Mouse (Mus musculus): Measurements from ENCODE around the gene Abcb8. TPM values are rescaled to one million over a fixed set of nuclear protein-coding genes. Genes with fewer than 3 reads are reported as not detected.
"Not testable (repeated sequence)": the region's sequence is repeated elsewhere in the genome, so short reads cannot be mapped to it uniquely, and the experiment has no call there.

Gene Abcb8
- total RNA-seq, 2 experiments from 2014 or later = 76.4 to 88.2 TPM

DNA sequence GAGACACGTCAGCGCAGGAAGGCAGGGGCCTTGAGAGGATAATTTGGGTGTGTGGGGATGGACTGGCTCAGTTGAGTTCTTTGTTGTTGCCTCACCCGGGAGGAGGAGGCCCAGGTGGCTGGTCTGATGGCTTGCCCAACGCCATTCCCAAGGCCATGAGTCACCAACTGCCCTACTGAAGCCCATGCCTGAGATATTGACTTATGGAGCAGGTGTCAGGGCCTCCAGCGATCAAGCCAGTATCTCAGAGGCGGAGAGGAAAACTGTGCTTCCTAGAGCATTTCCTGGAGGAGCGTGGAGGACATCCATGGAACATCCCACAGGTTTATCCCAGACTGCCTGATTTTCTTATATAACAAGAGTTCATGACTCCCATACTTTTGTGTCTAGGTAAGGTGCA lies 739 bp upstream of the Abcb8 start:
- no peak for DNase-seq (ENCODE audit: low spot score in 2 of 2)

DNA sequence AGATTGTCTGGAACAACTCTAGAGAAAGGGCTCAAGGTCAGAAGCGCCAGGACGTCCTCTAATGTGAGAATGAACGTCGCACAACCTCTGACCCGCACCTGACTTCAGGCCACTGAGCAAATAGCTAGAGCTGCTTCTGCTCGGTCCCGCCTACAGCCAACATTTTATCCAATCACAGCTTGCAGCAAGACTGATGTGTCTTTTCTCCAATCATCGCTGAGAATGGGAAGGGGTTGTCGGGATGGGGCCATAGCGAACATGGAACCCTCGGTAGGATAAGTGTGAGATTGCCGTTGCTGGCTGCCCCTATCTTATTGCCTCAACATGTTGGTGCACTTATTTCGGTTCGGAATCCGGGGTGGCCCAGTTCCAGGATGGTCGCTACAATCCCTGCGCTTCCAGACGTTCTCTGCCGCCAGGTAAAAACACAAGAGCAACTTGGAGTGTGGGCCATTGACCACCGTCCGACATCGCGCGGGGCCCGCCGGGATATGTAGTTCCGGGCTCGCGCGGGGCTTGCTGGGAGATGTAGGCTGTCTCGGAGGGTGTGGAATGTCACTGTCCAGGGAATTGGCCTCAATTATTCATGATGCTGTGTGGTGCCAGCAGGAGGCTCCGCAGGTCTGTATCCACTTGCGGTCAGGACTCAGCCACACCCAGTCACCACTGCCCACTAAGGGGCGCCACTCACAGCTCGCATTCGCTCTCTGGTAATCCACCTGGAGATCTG lies 867 bp downstream of the Abcb8 start:
- peak; percentile 86 to 91 for DNase-seq (ENCODE audit: low spot score in 2 of 2)

DNA sequence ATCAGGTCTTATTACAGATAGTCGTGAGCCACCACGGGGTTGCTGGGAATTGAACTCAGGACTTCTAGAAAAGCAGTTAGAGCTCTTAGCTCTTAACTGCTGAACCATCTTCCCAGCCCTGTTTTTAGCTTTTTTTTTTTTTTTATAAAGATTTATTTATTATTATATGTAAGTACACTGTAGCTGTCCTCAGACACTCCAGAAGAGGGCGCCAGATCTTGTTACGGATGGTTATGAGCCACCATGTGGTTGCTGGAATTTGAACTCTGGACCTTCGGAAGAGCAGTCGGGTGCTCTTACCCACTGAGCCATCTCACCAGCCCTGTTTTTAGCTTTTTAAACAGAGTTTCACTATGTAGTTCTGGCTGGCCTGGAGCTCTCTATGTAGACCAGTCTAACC lies 2.8 kb downstream of the Abcb8 start:
- not testable (repeated sequence) for DNase-seq (ENCODE audit: low spot score in 2 of 2)

DNA sequence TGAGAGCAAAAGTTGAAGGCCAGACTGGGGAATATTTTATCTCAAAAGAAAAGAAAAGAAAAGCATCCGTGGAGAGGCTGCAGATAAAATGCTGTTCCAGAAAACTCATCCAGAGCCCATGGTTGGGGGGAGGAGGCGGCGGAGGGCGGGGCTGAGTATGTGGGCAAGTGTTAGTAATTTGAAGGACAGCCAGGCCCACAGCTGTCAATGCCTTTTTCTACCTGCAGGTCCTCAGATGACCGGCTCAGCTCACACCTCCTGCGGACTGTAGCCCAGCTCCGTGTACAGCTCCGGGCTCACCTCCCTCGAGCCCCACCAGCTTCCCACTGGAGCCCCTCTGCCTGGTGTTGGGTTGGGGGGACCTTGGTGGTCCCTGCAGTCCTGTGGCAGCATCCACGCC lies 6.2 kb downstream of the Abcb8 start:
- no peak for DNase-seq (ENCODE audit: low spot score in 2 of 2)

DNA sequence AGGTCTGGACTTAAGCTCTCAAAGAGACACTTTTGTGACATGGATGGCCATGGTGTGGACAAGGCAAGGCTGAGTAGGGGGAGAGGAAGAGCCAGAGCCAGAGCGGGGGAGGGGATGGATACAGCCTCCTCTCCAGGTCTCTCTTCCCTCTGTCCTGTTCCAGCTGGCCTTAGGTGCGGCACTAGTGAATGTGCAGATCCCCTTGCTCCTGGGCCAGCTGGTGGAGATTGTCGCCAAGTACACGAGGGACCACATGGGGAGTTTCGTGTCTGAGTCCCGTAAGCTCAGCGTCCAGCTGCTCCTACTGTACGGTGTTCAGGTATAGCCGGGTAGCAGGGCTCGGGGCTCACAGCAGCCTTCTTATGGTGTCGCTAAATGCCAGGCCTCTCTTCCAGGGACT lies 6.9 kb downstream of the Abcb8 start:
- no peak for DNase-seq (ENCODE audit: low spot score in 2 of 2)

DNA sequence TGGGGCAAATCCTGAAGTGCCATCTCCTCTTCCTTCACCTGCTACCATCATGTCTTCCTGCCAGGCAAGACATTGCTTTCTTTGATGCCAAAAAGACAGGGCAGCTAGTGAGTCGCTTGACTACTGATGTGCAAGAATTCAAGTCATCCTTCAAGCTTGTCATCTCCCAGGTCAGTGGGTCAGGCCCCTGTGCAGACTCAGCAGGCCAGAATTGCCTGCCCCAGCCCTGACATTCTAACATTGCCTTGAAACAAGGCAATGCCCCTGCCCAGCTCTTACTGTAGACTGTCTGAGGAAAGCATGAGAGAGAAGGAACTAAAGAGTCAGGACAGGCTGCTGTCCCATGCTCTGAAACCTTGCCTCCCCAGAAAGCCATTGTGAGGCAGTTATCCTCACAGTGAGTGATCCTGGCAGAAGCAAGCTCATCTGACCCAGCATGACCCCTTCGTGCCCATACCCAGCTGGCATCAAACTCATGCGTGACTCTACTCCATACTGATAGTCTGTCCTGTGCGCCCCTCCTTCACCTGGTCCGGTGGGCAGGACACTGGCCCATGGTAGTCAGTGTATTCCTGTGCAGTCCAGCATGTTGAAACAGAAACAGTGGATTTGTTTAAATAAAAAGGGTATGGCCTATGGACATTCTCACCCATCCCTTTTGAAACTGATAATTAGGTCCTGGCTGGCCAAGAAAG lies 7.6 kb downstream of the Abcb8 start:
- DNase-seq (ENCODE audit: low spot score in 2 of 2) = no peak

DNA sequence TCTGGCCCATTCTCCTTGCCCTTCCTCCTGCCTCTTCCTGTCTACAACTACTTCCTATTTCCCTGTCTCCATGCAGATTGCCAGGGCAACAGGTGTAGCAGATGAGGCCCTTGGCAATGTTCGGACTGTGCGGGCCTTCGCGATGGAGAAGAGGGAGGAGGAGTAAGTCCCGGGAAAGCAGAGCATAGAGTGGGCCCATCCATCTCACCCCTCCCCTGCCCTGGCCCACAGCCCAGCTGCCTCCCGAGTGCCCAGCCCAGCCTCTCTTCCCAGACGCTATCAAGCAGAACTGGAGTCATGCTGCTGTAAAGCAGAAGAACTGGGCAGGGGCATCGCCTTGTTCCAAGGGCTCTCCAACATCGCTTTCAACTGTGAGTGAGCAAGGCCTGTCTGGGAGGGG lies 8.5 kb downstream of the Abcb8 start:
- DNase-seq (ENCODE audit: low spot score in 2 of 2) = no peak

DNA sequence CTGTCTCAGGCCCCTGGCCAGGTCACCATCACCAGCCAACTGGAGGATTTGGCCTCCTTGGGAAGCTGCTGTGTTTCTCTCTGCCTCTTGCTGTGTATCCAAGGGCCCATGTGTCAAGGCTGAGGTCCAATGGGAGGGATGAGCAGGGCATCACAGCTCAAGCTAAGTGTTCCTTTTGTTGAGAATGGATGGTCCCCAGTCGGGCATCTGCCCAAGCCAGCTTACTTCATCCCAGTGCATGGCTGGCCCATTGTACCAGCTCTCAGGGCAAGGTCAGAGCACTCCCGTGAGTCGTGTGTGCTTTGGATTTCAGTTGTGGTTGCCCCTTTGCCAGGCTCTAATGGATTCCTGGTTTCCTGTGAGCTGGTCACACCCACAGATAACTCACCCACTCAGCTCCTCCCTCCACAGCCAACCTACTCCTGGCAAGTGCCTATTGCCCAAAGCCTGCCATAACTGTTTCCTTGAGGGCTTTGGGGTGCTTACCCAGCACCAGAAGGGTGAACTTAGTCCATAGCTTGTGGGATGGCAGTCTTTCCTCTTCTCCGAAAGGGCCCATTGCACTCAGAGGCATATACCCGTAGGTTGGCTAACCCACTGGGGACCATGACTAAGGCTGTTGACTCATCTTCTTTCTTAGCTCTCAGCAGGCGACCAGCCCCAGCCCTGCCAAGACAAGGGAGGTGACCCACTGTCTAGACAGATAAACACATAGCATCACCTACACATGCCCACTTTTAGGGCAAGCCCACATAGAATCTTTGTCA lies 11.3 kb downstream of the Abcb8 start:
- DNase-seq (ENCODE audit: low spot score in 2 of 2) = no peak

DNA sequence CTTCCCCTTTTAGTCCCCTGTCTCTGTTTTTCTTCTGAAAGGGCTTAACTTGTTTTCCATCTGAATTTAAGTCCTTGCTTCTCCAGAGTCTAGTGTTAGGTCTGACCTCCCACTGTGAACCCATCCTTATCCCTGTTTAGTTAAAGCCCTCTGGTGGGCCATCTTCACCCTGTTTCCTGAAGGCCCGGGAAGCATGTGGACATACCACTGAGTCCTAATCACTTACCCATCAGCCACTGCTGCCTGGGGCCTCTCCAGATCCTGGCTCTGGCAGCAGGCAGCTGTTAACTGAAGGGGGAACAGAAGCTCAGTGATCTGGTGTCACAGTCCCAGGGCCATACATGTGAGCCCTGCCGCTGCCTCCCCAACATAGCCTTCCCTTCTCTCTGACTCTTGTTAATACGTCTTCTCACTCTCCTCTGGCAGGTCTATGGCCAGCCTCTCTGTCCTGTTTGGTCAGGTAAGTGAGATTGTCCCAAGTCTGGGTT lies 12.0 kb downstream of the Abcb8 start:
- no peak for DNase-seq (ENCODE audit: low spot score in 2 of 2)

DNA sequence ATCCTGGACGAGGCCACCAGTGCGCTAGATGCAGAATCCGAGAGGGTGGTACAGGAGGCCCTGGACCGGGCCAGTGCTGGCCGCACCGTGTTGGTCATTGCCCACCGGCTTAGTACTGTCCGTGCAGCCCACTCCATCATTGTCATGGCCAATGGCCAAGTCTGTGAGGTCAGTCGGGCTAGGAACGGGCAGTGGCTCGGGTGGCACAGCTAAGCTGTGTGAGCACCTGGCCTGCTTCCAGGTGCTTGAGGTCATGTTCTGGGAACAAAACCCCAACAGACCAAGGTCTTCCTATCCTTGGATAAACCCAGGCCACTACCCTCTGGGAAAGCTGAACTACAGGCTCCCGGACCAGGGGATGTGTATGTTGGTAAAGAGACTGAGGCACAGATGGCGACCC lies 15.2 kb downstream of the Abcb8 start:
- peak in 1 of 2 experiments; percentile 43 for DNase-seq (ENCODE audit: low spot score in 2 of 2)

DNA sequence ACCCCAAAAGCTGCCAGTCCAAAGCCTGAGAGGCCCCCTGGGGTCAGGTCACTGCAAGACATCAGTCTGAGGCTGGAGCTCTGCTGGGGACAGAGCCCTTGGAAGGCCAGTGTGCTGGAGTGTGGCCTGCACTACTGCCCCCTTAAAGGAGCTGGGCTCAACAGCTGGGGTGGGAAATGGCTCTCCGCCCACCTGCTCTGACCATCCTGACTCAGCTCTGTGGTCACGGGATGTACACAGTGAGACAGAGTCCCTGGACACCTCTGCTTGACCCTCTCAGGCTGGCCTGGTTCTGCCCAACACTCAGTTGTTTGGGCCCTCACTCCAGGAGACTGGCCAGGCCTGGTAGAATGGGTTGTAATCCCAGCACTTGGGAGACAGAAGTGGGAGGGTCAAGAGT lies 16.0 kb downstream of the Abcb8 start:
- DNase-seq (ENCODE audit: low spot score in 2 of 2) = no peak

DNA sequence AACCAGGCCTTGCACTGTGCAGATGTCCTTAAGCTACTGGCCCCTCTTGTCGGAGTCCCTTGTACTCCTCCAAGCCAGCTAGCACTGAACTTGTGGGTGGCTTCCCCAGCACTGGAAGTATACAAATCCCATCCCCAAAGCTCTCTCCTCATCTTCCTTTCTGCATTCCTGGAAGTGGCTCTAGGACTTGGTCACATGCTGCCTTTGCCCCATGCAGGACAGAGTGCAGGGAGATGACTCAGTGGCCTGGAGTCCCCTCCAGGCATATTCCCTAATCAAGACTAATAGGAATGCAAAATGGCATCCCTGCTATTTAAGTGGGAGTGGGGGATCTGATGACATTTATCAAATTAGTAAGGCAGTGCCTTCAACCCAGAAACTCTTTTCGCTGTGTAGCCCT lies 18.6 kb downstream of the Abcb8 start:
- DNase-seq (ENCODE audit: low spot score in 2 of 2) = no peak

DNA sequence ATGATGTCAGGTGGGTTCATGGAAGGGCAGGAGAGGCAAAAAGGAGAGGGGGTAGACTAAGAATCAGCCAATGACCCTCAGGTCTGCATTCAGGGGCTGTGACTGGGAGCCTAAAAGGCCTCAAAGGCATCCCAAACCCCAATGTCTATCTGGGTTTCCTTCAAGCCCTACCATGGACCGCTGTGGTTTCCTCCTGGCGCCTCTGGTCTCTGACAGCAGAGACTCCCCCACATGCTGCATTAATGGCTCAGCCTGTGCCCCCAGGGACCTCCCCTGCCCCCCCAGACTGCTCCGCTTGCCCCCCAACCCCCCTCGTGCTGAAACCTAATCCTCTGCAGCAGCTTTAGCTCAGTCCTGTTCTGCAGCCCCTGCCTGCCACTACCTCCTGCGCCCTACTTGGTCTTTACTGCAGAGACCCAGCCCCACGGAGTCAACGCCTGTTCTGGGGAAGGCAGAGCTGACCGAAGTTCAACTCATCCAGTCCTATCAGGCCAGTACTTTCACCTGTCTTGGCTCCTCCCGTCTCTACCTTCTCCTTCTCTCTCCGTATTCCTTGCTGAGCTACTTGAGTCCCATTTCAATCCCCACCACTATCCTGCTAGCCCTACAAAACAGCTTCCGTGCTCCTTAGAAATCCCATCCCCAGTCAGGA lies 19.7 kb downstream of the Abcb8 start, which contains the start of gene Asic3:
Asic3 (plus strand) TSS at position 351 of the 652 bp plus-strand sequence.
- DNase-seq (ENCODE audit: low spot score in 2 of 2) = no peak

DNA sequence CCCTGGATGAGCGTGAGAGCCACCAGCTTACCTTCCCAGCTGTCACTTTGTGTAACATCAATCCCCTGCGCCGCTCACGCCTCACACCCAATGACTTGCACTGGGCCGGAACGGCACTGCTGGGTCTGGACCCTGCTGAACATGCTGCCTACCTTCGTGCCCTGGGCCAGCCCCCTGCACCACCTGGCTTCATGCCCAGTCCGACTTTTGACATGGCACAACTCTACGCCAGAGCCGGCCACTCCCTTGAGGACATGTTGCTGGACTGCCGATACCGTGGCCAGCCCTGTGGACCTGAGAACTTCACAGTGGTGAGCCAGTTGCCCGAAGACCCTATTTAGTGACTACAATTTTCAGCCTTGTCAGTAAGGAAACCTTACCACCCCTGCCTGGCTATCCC lies 20.5 kb downstream of the Abcb8 start:
- no peak for DNase-seq (ENCODE audit: low spot score in 2 of 2)

DNA sequence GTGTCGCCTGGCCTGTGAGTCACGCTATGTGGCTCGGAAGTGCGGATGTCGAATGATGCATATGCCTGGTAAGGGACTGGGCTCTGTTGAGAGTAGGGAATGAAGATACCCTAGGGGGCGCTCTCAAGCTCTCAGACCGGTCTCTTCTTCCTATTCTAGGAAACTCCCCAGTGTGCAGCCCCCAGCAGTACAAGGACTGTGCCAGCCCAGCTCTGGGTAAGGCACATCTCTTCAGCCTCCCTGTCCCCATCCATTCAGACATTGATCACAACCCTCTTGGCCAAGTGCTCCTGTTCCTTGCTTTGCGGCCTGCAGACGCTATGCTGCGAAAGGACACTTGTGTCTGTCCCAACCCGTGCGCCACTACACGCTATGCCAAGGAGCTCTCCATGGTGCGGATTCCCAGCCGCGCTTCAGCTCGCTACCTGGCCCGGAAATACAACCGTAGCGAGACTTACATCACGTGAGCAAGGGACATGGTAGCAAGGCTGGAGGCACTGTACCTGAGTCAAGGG lies 22.8 kb downstream of the Abcb8 start:
- DNase-seq (ENCODE audit: low spot score in 2 of 2) = peak; percentile 46 to 60

DNA sequence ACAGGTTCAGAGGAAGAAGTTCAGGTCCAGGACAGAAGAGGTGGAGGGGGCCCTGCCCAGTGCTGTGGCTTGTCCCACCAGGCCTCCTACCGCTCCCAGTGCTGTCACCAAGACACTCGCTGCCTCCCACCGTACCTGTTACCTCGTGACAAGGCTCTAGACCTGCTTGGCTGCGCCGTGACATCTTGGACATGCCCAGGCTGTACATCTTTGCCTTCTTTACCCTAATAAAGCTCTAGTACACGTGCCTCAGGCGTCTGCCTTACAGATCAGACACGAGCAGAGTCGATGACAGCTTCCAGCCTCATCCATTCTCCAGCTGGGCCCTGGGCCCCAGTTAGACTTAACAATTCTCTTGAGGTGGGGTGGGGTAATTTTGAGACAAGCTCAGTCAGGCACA lies 24.1 kb downstream of the Abcb8 start:
- DNase-seq (ENCODE audit: low spot score in 2 of 2) = no peak

DNA sequence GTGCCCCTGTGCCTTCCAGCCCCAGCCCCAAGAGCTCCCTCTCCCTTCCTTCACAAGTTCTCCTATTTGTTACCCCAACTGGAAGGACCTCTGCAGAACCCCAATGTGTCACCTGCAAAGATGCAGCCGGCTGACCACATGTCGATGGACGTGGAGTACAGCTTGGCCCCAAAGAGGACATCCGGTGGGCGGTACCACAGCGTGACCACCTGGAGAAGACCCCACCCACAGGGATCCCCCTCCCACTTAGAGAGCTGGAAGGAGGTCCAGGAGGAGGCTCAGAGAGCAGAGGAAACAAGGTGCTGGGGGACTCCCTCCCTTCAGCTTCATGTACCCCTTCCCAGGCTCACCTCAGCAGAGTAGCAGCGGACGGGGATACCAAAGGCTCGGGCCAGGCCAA lies 26.9 kb downstream of the Abcb8 start:
- no peak for DNase-seq (ENCODE audit: low spot score in 2 of 2)

DNA sequence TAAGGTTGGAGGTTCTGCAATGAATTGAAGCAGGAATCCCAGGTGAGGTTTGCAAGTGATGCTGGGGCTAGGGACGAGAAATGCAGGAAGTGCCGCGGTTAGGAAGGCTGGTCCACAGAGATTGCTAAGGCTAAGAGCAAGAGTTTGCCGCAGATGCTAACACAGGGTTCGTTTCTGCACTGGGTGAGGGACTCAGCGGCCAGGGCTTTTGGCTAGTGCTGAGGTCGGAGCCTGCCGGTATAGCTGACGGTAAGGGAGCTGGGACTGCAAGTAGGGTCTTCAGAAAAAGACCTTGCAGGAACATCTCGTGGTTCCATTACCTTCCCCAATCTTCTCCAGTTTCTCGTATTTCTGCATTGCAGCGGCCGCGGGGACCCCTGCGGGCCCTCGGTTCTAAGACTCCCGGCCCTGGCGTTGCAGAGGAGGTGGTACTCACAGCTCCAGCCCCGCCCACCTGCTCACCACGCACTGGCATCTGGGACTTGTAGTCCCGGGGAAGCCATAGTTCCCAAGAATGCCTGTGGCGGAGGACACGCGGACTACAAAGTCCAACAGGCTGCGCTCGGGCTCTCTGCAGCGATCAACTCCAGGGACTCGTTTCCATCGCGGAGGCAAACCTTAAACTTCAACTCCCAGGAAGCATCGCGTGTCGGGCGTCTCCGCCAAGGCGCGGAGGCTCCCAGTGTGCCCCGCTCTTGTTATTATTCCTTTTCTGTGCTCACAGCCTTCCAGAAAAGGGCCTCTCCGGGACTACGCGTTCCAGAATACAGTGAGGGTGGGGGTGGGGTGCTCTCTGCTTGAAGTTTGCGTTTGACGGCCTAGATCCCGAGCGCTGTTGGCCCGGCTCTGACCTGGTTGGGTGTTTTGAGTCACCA lies 29.9 kb downstream of the Abcb8 start, which contains the start of the genes Cdk5 and Slc4a2:
Cdk5 (minus strand) TSS at position 402 of the 875 bp plus-strand sequence.
Slc4a2 (plus strand) TSS at position 709 of the 875 bp plus-strand sequence.
- peak; percentile 91 for DNase-seq (ENCODE audit: low spot score in 2 of 2)

DNA sequence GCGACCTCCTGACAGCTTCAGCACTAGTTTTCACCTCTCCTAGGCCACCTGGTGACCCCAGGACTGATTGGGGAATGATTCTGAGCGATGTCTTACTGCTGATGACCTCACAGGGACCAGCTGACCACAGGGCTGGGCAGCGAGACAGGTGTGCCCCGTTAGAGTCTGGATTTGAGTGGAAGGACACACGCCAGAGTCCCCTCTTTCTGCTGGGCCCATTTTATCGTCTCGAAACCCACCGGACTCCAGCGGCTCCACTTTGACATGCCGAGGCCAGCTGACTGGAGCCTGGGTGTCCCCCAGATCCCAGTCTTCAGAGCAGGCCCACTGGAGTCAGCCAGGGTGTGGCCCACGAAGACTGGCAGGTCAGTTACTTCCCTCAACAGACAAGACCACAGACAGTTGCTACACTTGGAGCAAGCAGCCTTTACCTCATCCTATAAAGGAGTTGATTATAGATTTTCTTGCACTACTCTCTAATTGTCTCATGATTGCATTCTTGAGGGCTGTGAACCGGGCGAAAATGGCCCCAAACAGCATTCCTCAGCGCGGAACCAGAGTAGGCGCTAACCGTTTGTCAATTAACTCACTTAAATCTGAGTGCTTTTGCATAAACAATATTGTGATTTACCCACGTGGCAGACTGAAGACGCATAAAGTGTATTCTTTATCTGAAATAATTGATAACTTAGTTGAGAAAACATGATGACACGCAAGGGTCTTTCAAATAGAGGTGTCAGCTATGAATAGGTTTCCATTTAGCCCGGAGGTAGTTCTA lies 30.7 kb downstream of the Abcb8 start:
- DNase-seq (ENCODE audit: low spot score in 2 of 2) = peak in 1 of 2 experiments; percentile 52
